Mouse (Mus musculus) ZHBTc4 (cell line): ENCODE measurements around the gene Znhit3.
"Not testable (repeated sequence)": the region's sequence is repeated elsewhere in the genome, so short reads cannot be mapped to it uniquely, and the experiment has no call there.

Experiments
- DNase-seq: peaks from one replicate; pipeline ENCODE4 v3.0.0-alpha.2; 2011; ENCODE audit warnings: low read depth, low spot score

Gene Znhit3

DNA sequence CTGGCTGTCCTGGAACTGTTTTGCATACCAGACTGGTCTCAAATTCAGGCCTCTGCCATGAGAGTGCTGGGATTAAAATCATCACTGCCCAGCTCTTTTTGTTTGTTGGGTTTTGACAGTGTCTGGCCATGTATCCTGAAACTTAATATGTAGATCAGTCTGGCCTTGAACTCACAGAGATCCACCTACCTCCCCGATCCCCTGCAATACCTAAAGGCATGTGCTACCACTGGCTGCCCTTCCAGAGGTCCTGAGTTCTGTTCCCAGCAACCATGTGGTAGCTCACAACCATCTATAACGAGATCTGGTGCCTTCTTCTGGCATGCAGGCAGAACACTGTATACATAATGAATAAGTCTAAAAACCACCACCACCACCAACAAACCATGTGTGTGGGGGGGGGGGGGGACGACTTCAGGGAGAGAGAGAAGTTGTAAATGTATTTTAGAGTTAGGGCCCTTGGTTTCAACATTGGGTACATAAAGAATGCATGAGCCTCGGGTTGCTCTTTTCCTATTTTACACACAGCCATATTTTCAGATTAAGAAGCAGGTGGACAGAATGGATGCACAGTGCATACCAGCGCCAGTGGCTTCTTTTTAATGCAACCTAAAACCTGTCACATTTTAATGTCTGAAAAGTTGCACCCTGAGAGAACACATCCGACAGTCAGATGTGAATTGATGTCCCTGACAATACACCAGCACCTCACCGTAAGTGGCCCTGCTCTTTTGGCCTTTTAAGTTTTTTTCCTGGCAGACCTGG lies 37.0 kb downstream of the Znhit3 start:
- DNase-seq = no peak

GRCm38 (mm10) chr11:84876020-84876419 lies 40.1 kb downstream of the Znhit3 start:
- not testable (repeated sequence) for DNase-seq

- DNase-seq = no peak
Observed at GRCm38 (mm10) chr11:84873042-84873833, 42.9 kb downstream of the Znhit3 start.

GRCm38 (mm10) chr11:84871548-84872069 lies 44.6 kb downstream of the Znhit3 start:
- no peak for DNase-seq

DNA sequence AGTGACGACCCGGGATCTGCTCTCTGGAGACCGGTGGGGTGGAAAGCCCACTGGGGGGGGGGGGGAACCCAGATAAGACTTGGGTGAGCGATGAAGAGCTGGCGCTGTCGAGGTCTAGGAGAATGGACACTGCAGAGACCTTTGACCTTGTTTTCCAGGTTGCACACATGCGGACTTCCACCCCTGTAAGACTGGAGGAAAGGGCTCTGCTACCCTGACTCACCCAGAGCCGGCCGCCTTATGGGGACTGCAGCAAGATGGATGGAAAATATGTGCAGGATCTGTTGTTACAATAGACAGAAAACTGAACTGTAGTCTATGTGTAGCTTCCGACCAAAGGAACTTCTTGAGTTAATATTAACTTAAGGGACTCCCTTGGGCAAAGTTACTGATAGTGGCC lies 45.1 kb downstream of the Znhit3 start:
- peak; percentile 56 for DNase-seq

DNA sequence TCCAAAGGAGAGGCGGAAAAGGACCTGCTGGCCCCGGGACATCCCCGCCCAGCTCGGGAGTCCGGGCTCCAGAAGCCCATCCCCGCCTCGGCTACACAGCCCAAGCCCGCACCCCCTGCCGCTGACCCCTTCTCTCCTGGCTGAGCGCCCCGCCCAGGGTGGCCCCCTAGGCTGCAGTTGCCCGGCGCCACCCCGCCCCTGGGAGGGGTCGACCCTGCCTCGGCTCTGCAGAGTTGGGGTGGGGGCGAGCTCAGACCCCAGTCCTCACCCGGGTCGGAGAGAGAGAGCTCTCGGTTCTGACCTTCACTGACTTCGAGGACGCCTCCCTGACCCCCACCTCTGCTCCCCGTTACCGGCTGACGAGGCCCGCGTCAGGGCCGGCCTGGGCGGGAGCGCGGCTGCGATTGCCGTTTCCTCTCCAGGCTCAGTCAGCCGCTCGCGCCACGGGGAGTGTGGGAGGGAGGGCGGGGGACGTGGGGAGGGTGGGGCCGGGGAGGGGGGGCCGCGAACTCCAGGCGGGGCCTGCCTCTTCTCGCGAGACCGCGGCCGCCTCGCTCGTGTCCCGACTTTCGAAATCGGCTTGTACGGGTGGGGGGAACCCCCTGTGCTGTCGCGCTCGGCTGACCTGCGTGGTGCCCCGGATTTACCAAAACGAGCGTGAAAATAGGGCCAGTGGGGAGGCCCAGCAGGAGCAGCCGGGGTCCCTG lies 45.7 kb downstream of the Znhit3 start, which contains the start of gene Ggnbp2:
TSS of gene Ggnbp2 (minus strand) at position 481 of the 707 bp plus-strand sequence.
- peak; percentile 96 for DNase-seq

DNA sequence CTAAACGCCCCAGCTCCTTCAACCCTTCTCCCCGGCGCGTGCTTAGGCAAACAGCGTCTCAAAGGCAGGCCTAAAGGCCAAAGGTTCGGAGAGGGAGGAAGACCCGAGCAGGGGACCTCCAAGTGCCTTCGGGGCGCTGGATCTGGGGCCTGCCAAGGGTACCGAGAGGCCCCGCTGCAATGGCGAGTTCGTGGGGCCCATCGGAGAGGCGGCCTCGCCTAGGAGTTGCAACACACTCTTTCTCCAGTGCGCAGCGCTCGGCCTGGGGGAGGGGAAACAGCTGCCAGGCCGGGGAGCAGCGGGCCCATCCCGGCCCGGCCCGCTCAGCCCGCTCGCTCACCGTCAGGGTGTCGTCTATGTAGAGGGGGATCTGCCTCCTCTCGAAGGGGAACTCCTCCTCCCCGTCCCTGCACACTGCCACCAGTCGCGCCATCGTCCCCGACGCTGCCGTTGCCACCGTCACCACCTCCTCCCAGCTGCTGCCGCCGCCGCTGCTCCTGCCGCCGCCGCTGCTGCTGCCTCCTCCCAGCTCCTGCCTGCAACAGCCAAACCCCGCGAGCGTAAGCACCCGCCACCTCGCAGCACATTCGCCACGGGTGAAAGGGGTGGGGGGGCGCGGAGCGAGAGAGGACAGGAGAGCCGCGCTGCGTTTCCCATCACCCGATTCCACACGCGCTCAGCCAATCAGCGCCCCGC lies 46.5 kb downstream of the Znhit3 start:
- DNase-seq = peak; percentile 99

GRCm38 (mm10) chr11:84868786-84869259 lies 47.3 kb downstream of the Znhit3 start:
- DNase-seq = no peak

- DNase-seq = no peak
Observed at GRCm38 (mm10) chr11:84867586-84867985, 48.6 kb downstream of the Znhit3 start.

- no peak for DNase-seq
Observed at GRCm38 (mm10) chr11:84865268-84865667, 50.9 kb downstream of the Znhit3 start.
